Mouse (Mus musculus) myocyte (in vitro differentiated cells): ENCODE results near the gene Yars.

Experiments used
- CEBPB ChIP-seq: IDR thresholded peaks from 2 replicates; pipeline ENCODE4 v1.6.1; 2011; ENCODE audit warnings: mild to moderate bottlenecking, moderate library complexity; ENCODE audit not compliant: poor library complexity, insufficient read depth, severe bottlenecking
- E2F4 ChIP-seq: IDR thresholded peaks from one replicate; pipeline ENCODE4 v1.6.1; 2011; ENCODE audit warnings: mild to moderate bottlenecking, control low read depth, moderate library complexity; ENCODE audit not compliant: insufficient read depth
- MAX ChIP-seq: IDR thresholded peaks from one replicate; pipeline ENCODE4 v1.6.1; 2011; ENCODE audit warnings: low read depth, mild to moderate bottlenecking, control low read depth
- MYOD1 ChIP-seq, 3 experiments: IDR thresholded peaks; one replicate each; pipeline ENCODE4 v1.6.1; 2011; ENCODE audit warnings: control low read depth in 2 of 3, low read depth in 2 of 3, mild to moderate bottlenecking in 2 of 3, moderate library complexity in 1 of 3; ENCODE audit not compliant: insufficient read length in 2 of 3, control insufficient read depth in 1 of 3
- MYOG ChIP-seq, 3 experiments: IDR thresholded peaks; one replicate each; pipeline ENCODE4 v1.6.1; 2011; ENCODE audit warnings: control low read depth in 2 of 3, low read depth in 2 of 3, mild to moderate bottlenecking in 2 of 3; ENCODE audit not compliant: insufficient read length in 2 of 3, control insufficient read depth in 1 of 3, insufficient read depth in 1 of 3
- POLR2A ChIP-seq: IDR thresholded peaks from one replicate; pipeline ENCODE4 v1.6.1; 2011; ENCODE audit warnings: low read depth, mild to moderate bottlenecking, control low read depth, moderate library complexity; ENCODE audit not compliant: insufficient read length
- POLR2AphosphoS2 ChIP-seq: IDR thresholded peaks from one replicate; pipeline ENCODE4 v1.6.1; 2011; ENCODE audit warnings: low read depth, control low read depth; ENCODE audit not compliant: insufficient read length
- REST ChIP-seq: IDR thresholded peaks from one replicate; pipeline ENCODE4 v1.6.1; 2011; ENCODE audit warnings: mild to moderate bottlenecking, control low read depth, moderate library complexity; ENCODE audit not compliant: insufficient read depth, insufficient read length
- SRF ChIP-seq: IDR thresholded peaks from one replicate; pipeline ENCODE4 v1.6.1; 2011; ENCODE audit warnings: low read depth; ENCODE audit not compliant: control insufficient read depth, insufficient read length
- TCF12 ChIP-seq: IDR thresholded peaks from one replicate; pipeline ENCODE4 v1.6.1; 2011; ENCODE audit warnings: mild to moderate bottlenecking, control low read depth; ENCODE audit not compliant: poor library complexity, insufficient read depth, severe bottlenecking
- USF1 ChIP-seq: IDR thresholded peaks from one replicate; pipeline ENCODE4 v1.6.1; 2011; ENCODE audit warnings: low read depth, mild to moderate bottlenecking, control low read depth, moderate library complexity

- TF ChIP-seq POLR2A, result no peak
- no peak for TF ChIP-seq MYOD1 (IDR thresholded peaks at IDR 0.05; ENCODE audit: control insufficient read depth in 1 of 3, insufficient read length in 2 of 3, low read depth in 2 of 3)
- TF ChIP-seq USF1, result no peak
- TF ChIP-seq SRF, result no peak
- no peak for TF ChIP-seq E2F4
- TF ChIP-seq MAX, result no peak
- no peak for TF ChIP-seq POLR2AphosphoS2
- TF ChIP-seq MYOG (IDR thresholded peaks at IDR 0.05; ENCODE audit: control insufficient read depth in 1 of 3, insufficient read depth in 1 of 3, insufficient read length in 2 of 3, low read depth in 2 of 3), result no peak
- no peak for TF ChIP-seq TCF12
- TF ChIP-seq CEBPB, result no peak
- TF ChIP-seq REST, result no peak
Measured at GRCm38 (mm10) chr4:129191691-129192090, 2.1 kb downstream of the Yars start.
